Mouse (Mus musculus) heart, adult 2 months (tissue): ENCODE data around the gene Has1.

Experiments
- CTCF ChIP-seq: fragments of 200-600 bp; IDR thresholded peaks from 2 replicates; pipeline ENCODE4 v1.8.1; 2022; ENCODE audit warnings: antibody characterized with exemption, mild to moderate bottlenecking, moderate library complexity
- EP300 ChIP-seq: fragments of 200-500 bp; IDR thresholded peaks from 2 replicates; pipeline ENCODE4 v1.6.1; 2011; ENCODE audit warnings: low read depth, low read length, control low read depth; ENCODE audit not compliant: insufficient read depth
- POLR2A ChIP-seq: fragments of 200-500 bp; IDR thresholded peaks from 2 replicates; pipeline ENCODE4 v1.6.1; 2011; ENCODE audit warnings: mild to moderate bottlenecking, low read depth, low read length, control low read depth; ENCODE audit not compliant: insufficient read depth

DNA sequence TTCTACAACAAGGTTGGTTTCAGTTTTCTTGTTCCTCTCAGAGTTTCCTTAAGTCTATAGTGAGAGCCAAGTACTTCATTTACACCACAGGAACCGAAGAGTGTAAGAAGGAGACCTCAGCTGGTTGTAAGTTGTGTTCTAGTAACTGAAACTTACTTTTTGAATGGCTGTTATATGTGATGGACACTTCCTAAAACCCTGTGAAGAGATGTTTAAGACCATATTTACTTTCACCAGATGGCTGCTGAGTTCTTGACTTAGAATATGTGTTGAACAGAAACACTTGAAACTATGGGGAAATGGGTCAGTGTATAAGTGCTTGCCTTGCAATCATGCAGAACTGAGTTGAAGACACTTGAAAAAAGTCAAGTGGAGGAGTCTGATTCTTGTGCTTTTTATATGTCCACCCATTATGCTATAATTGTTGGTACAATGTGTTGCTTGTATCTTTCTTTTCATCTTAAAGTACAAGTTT, 32.8 kb upstream of the Has1 start, which contains the start of the genes Fpr2 and Fpr3:
- TF ChIP-seq CTCF (no peak), POLR2A (no peak), EP300 (no peak)
